In the genomic region with DNA sequence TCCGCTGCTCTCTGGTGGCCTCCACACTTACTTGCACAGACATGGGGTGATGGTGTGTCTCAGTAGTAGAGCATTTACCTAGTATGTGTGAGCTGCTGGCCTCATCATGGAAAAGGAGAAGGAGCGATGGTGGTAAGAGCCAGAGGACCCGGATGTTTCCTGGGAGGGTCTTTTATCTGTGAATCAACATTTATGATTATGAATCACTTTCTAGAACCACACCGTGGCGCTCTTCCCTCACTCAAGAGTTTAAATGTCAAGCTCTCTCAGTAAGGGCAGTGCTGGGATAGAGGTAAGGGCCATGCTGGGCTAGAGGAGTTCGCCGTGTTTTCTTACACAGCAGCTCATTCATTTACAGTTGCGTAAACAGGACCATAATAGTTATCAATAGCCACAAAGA, we compare ENCODE assay signal across 8 mouse cellular contexts. TPM values are rescaled to one million over a fixed set of nuclear protein-coding genes. Genes with fewer than 3 reads are reported as not detected.
DNase-seq lines count a peak whose midpoint lies in the region; ATAC-seq and TF ChIP-seq lines count a peak whose summit lies in the region.

No protein-coding gene starts in this region.

- 0 out of 2 replicates have a peak overlapping the region, but pooled peaks have one; percentile 24 for H3K27ac ChIP-seq in left cerebral cortex, adult 2 months
- H3K27ac ChIP-seq in stomach, postnatal 0 days (replicated peaks), result no peak overlapping the region

- TF ChIP-seq CTCF in left cerebral cortex, adult 2 months (IDR thresholded peaks at IDR 0.05), result peak; percentile 59
- peak; percentile 75 for TF ChIP-seq CTCF in stomach, postnatal 0 days (IDR thresholded peaks at IDR 0.05; ENCODE audit: low read depth)

- no peak overlapping the region for H3K9ac ChIP-seq in stomach, postnatal 0 days (ENCODE audit: low read length)

- no peaks in the 10 kb centered on the region for H3K36me3 ChIP-seq in stomach, postnatal 0 days (ENCODE audit: control insufficient read depth, insufficient read depth, low read length)

- H3K27me3 ChIP-seq in stomach, postnatal 0 days (ENCODE audit: control insufficient read depth, insufficient read depth, low read length), result no peaks in the 10 kb centered on the region

- no peak for ATAC-seq in cerebellum, adult (ENCODE audit: insufficient number of reproducible peaks, low FRiP score, low TSS enrichment)
- ATAC-seq in stomach, postnatal 0 days (ENCODE audit: low FRiP score, low TSS enrichment), result no peak
- no peak for ATAC-seq in activated CD4-positive, CD25-positive, alpha-beta regulatory T cell, adult 4 months

- no peaks in the 10 kb centered on the region for H3K9me3 ChIP-seq in stomach, postnatal 0 days (ENCODE audit: control insufficient read depth, low read length)

- WGBS in stomach, postnatal 0 days, result 43% methylated on average over 8 of the region's 8 CpGs

- H3K4me2 ChIP-seq in stomach, postnatal 0 days (replicated peaks; ENCODE audit: low read depth), result no peak overlapping the region

- intact Hi-C loops in left cerebral cortex, adult 2 months (cut with DNase I), result loop anchor here (1.0 to 10.0 kb wide), 7 partner anchors 200 to 948 kb away; no protein-coding TSS in a partner anchor

- TF ChIP-seq EP300 in stomach, postnatal 0 days (optimal IDR thresholded peaks at IDR 0.05), result no peak

- no peak overlapping the region for H3K4me3 ChIP-seq in left cerebral cortex, adult 2 months
- H3K4me3 ChIP-seq in stomach, postnatal 0 days (ENCODE audit: low read depth, low read length), result no peak overlapping the region

- DNase-seq in cerebellum, postnatal 14 days, result peak; percentile 75 to 81
- DNase-seq in left cerebral cortex, adult 2 months (ENCODE audit: extremely low spot score in 1 of 2, low spot score in 2 of 2), result peak in 1 of 2 experiments; percentile 29
- no peak for DNase-seq in left cerebral cortex, adult 11 months (ENCODE audit: low spot score)
- peak; percentile 38 for DNase-seq in Muller cell, postnatal 12 days (ENCODE audit: inconsistent ontology term)
- DNase-seq in kidney, postnatal 10 days, result peak; percentile 69
- DNase-seq in stomach, postnatal 0 days (ENCODE audit: low spot score), result peak; percentile 24

- H3K4me1 ChIP-seq in stomach, postnatal 0 days (replicated peaks; ENCODE audit: control insufficient read depth, insufficient read depth), result no peaks in the 10 kb centered on the region

RNA-seq across cellular contexts. Expression of a gene that starts 19.2 kb away (rescaled TPM):
- 10 to 100 TPM; 81.3 to 87.4 TPM for total RNA-seq in left cerebral cortex, adult 2 months (2021)
- 13.6 and 16.0 TPM in 2 replicates for polyA plus RNA-seq in stomach, postnatal 0 days (2015; fragmentation: Nextera tagmentation; extraction: Ambion mirVana)
- polyA plus RNA-seq in activated CD4-positive, CD25-positive, alpha-beta regulatory T cell, adult 4 months (2017; shearing (Covaris generic)), result 1 to 10 TPM; 5.4 to 8.1 TPM
